Mouse (Mus musculus) midbrain, embryonic 16.5 days (tissue): ENCODE data around the gene B4galt2. TPM values are rescaled to one million over a fixed set of nuclear protein-coding genes. Genes with fewer than 3 reads are reported as not detected.

Source experiments
- ATAC-seq: fragments of 200-750 bp; cut with Nextera tagmentation; 2 replicates; pipeline ENCODE4 v1.8.0; 2017; ENCODE audit warnings: moderate TSS enrichment
- H3K27ac ChIP-seq: fragments of 300-500 bp; sonication (generic); 2 replicates; pipeline ENCODE4 v1.5.1; 2014; ENCODE audit warnings: mild to moderate bottlenecking, low read length, mixed read lengths
- H3K27me3 ChIP-seq: fragments of 300-500 bp; sonication (generic); 2 replicates; pipeline ENCODE4 v1.6.1; 2014; ENCODE audit warnings: low read depth, low read length, mixed read lengths; ENCODE audit not compliant: control insufficient read depth, insufficient read depth
- H3K36me3 ChIP-seq: fragments of 300-500 bp; sonication (generic); 2 replicates; pipeline ENCODE4 v1.6.1; 2014; ENCODE audit warnings: mild to moderate bottlenecking, low read length, moderate library complexity, mixed read lengths; ENCODE audit not compliant: control insufficient read depth, insufficient read depth
- H3K4me1 ChIP-seq: fragments of 300-500 bp; sonication (generic); 2 replicates; pipeline ENCODE4 v1.6.1; 2014; ENCODE audit warnings: mild to moderate bottlenecking, low read length, mixed read lengths; ENCODE audit not compliant: control insufficient read depth, insufficient read depth
- H3K4me2 ChIP-seq: fragments of 300-500 bp; sonication (generic); 2 replicates; pipeline ENCODE4 v1.6.1; 2014; ENCODE audit warnings: mild to moderate bottlenecking, low read length, mixed read lengths
- H3K4me3 ChIP-seq: fragments of 300-500 bp; sonication (generic); 2 replicates; pipeline ENCODE4 v1.5.1; 2014; ENCODE audit warnings: low read depth, mild to moderate bottlenecking, low read length, moderate library complexity, mixed read lengths
- H3K9ac ChIP-seq: fragments of 300-500 bp; sonication (generic); 2 replicates; pipeline ENCODE4 v1.6.1; 2014; ENCODE audit warnings: low read depth, low read length, mixed read lengths
- H3K9me3 ChIP-seq: fragments of 300-500 bp; sonication (generic); replicated peaks from 2 replicates; pipeline ENCODE4 v1.6.1; 2014; ENCODE audit warnings: mild to moderate bottlenecking, low read length, mixed read lengths; ENCODE audit not compliant: control insufficient read depth, poor library complexity, severe bottlenecking
- WGBS: fragments of 180-500 bp; shearing (Covaris S2); extraction: QIAGEN DNeasy Blood & Tissue Kit; methylation state at CpG from one replicate; pipeline ENCODE4 v1.1.7; 2014; 5-methylcytosine and 5-hydroxymethylcytosine counted together
- polyA plus RNA-seq: library from polyadenylated mRNA; unstranded; fragments of >200 nt; fragmentation: Nextera tagmentation; extraction: Ambion mirVana; gene quantifications from 2 replicates; pipeline ENCODE4 v1.2.1, GENCODE M21; 2015

Gene B4galt2
- polyA plus RNA-seq, 1 experiment from 2014 or later, result 65.5 TPM

DNA sequence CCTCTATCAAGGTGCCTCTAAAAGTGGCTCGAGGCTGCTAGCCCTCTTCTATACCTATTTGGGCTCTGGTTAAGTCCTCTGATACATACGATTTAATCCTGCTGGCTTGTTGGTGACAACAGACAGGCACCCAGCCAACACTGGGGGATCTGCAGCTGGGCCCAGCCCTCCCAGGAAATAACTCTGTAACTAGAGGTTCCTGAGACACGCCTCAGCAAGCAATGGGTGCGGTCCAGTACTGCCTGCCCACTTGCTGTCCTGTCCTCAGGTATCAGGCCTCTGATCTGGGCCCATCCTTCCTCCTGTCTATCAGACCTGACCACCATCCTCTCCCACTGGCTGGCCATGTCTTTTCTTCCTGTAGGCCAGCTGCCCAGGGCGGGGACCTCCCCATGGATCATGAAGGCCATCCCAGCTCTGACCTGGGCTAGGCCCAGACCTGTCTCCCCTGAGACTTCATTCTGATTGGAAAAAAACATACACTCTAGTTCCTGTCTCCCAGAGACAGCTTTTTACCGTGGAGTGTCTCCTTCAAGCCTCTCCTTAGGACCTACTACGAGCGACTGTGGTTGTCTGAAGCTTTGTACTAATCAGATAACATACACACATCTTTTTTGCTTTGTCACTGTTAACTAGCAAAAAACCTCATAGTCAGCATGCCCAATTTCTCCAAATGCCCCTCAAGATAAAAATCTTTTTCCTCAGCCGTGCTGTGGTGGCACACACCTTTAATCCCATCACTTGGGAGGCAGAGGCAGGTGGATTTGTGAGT lies 51.2 kb downstream of the B4galt2 start:
- no peak overlapping the region for H3K9ac ChIP-seq
- H3K27ac ChIP-seq, result no peak overlapping the region
- peaks cover 20% of the 10 kb centered on the region for H3K4me1 ChIP-seq
- no peaks in the 10 kb centered on the region for H3K36me3 ChIP-seq
- no peak overlapping the region for H3K4me2 ChIP-seq
- WGBS, result 81% methylated on average over 9 of the region's 9 CpGs
- H3K9me3 ChIP-seq, result no peaks in the 10 kb centered on the region
- no peaks in the 10 kb centered on the region for H3K27me3 ChIP-seq
- ATAC-seq, result no peak
- H3K4me3 ChIP-seq, result no peak overlapping the region

DNA sequence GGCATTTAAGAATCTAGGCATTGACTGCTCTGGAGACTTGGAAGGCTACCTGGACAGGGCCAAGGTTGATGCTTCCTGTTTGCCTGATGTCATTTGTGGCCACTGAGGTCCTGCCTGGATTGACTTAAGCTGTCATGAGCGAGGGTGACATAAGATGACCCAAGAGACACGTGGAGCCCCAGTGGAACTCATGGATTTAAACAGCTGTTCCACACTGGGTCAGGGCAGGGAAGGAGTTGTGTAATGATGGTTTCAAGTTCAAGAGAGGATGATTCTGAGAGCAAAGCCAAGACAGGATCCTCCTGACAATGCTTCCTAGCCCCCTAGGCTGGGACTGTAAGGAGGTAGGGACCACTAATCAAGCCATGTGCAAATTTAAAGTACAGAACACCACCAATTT lies 51.8 kb downstream of the B4galt2 start:
- no peaks in the 10 kb centered on the region for H3K9me3 ChIP-seq
- H3K36me3 ChIP-seq, result no peaks in the 10 kb centered on the region
- no peak overlapping the region for H3K4me2 ChIP-seq
- no peaks in the 10 kb centered on the region for H3K27me3 ChIP-seq
- 69% methylated on average over 2 of the region's 2 CpGs for WGBS
- H3K4me3 ChIP-seq, result no peak overlapping the region
- H3K9ac ChIP-seq, result no peak overlapping the region
- ATAC-seq, result no peak
- no peak overlapping the region for H3K27ac ChIP-seq
- H3K4me1 ChIP-seq, result peaks cover 15% of the 10 kb centered on the region

DNA sequence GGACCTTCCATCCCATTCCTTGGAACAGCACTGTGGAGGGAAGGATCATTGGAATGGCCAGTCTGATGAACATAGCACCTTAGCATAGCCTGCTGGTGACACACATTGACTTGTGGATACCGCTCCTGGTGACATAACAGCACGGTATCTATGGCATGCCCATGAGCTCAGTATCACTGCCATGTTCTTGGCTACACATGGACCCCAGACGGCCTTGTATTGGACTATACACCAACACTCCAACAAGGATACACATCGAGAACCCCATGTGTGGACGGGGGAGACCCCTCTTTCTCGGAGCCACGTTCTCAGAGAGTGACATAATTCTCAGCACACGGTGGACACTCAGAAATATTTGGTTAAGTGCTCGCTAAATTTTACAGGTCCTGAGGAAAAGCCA lies 52.5 kb downstream of the B4galt2 start:
- ATAC-seq, result no peak

DNA sequence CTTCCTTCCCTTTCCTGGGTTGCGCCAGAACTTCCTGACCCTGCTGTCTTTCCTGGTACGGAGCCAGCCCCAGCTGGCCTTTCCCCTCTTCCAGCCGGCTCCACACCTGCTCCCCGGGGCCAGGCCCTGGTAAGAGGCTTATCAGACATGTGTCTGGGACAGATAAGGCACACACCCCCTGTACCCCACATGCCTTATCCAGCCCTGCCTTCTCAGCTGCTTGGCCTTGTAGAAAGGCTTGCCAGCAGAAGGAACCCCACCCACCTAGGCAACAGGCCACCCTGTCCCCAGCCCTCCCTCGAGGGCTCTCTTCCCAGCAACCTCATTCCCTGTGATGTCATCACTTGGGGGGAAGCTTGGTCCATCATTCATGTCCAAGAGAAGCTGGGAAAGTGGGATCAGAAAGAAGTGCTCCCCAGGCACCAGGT lies 53.1 kb downstream of the B4galt2 start:
- Histone ChIP-seq H3K4me3 (no peak overlapping the region), H3K36me3 (no peaks in the 10 kb centered on the region), H3K4me1 (peaks cover 15% of the 10 kb centered on the region), H3K4me2 (no peak overlapping the region), H3K9ac (peak overlapping the region; percentile 38; the same call in 1 of the 2 replicates), H3K27me3 (no peaks in the 10 kb centered on the region), H3K9me3 (no peaks in the 10 kb centered on the region), H3K27ac (no peak overlapping the region)
- ATAC-seq, result no peak
- WGBS, result 4% methylated on average over 5 of the region's 5 CpGs

More for the DNA sequence above, 52.5 kb downstream of the B4galt2 start:
- no peaks in the 10 kb centered on the region for H3K36me3 ChIP-seq
- no peak overlapping the region for H3K4me3 ChIP-seq
- no peaks in the 10 kb centered on the region for H3K27me3 ChIP-seq
- peaks cover 15% of the 10 kb centered on the region for H3K4me1 ChIP-seq
- no peaks in the 10 kb centered on the region for H3K9me3 ChIP-seq
- no peak overlapping the region for H3K4me2 ChIP-seq
- no peak overlapping the region for H3K9ac ChIP-seq
- WGBS, result 96% methylated on average over 9 of the region's 9 CpGs
- no peak overlapping the region for H3K27ac ChIP-seq

DNA sequence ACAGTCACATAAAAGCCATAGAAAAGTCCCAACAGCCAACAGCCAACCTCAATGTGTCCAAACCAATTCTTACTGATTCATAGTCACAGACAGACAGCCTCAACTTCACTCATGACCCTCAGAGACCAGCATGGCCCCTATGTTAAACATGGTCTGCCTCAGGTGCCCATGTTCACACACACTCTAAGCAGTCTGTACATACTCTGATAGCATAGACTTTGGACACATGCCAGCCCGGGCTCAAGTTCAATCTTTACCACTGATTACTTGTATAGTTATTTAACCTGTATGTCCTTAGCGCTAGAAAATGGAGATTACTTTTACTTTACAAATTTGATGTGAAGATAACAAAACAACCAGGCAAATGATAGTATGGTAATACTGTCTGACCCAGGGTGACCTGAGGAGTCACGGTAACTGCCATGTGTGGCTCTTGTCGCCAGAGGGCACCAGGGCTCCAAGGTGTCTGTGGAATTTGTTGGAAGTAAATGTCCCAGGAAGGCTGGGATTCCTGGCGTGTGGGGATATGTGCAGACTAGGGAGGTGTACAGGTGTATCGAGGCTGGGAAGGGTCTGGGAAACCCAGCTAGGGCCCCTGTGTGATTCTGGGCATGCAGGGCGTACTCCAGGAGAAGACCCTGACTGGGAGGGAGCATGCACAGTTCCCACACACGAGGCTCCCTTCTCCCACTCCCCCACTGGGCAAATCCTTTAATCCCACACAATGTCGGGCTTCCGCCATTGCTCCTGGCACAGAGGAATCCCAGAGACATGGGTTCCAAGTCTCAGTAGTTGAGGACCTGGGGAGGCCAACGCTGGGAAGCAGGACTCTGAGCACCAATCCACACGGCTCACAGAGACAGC lies 53.8 kb downstream of the B4galt2 start:
- no peak for ATAC-seq

DNA sequence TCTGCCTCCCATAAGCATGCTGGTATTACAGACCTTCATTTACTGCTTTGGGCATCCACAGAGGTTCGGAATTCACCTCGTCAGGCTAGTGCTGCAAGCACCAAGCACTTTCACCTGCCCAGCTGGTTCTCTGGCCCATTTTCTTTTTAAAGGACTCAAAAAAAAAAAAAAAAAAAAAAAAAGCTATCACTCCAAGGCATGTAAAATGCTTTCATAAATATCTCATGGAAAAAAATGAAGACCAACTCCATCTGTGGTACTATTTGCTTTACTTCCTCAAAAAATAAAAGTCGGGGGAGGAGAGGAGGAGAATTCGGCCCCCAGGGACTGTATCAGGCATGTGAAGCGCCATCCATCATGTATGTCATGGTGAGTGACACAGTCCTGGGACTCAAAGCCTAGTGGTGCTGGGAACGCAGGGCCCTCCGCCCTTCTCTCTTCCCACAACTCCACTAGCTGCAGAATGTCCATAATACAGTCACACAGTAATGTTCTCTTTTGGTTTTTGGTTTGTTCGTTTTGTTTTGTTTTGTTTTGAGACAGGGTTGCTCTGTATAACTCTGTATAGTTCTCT lies 54.6 kb downstream of the B4galt2 start:
- Histone ChIP-seq H3K36me3 (no peaks in the 10 kb centered on the region), H3K27me3 (no peaks in the 10 kb centered on the region), H3K4me2 (no peak overlapping the region), H3K27ac (no peak overlapping the region), H3K4me3 (no peak overlapping the region), H3K9ac (no peak overlapping the region), H3K9me3 (no peaks in the 10 kb centered on the region), H3K4me1 (peaks cover 8% of the 10 kb centered on the region; the same call in 1 of the 2 replicates)
- ATAC-seq, result no peak
- WGBS, result 81% methylated on average over 8 of the region's 8 CpGs

More for the DNA sequence above, 53.8 kb downstream of the B4galt2 start:
- H3K9me3 ChIP-seq, result no peaks in the 10 kb centered on the region
- peaks cover 11% of the 10 kb centered on the region for H3K4me1 ChIP-seq
- H3K27ac ChIP-seq, result no peak overlapping the region
- no peaks in the 10 kb centered on the region for H3K36me3 ChIP-seq
- peak overlapping the region; percentile 21 for H3K4me2 ChIP-seq
- whole genome bisulfite sequencing, result 8% methylated on average over 12 of the region's 12 CpGs
- H3K9ac ChIP-seq, result peak overlapping the region; percentile 38; the same call in 1 of the 2 replicates
- H3K4me3 ChIP-seq, result no peak overlapping the region
- no peaks in the 10 kb centered on the region for H3K27me3 ChIP-seq

Other genes with a start within 250 kb of the B4galt2 start
- gene Dmap1, start 201.2 kb downstream of the B4galt2 start, polyA plus RNA-seq, result 81.9 and 83.3 TPM in 2 replicates
- gene Gm12845, start 159.1 kb downstream of the B4galt2 start, polyA plus RNA-seq, result not detected in 2 replicates
- gene Klf17, start 117.8 kb downstream of the B4galt2 start, polyA plus RNA-seq, result not detected in 2 replicates
- 32.2 and 45.9 TPM in 2 replicates for gene Slc6a9, start 49.0 kb downstream of the B4galt2 start, polyA plus RNA-seq
- gene Ccdc24, start 10.9 kb downstream of the B4galt2 start, polyA plus RNA-seq, result 2.3 and 2.4 TPM in 2 replicates
- 581 and 673 TPM in 2 replicates for gene Atp6v0b, start 3.8 kb upstream of the B4galt2 start, polyA plus RNA-seq
- 21.2 and 23.1 TPM in 2 replicates for gene Dph2, start 8.5 kb upstream of the B4galt2 start, polyA plus RNA-seq
- 66.9 and 69.5 TPM in 2 replicates for gene Ipo13, start 31.5 kb upstream of the B4galt2 start, polyA plus RNA-seq
- gene Artn, start 46.3 kb upstream of the B4galt2 start, polyA plus RNA-seq, result 0.75 and 0.92 TPM in 2 replicates